Mouse (Mus musculus) urinary bladder, postnatal 36 days (tissue): ENCODE measurements around the gene Ano4.

Source experiments
- DNase-seq, 2 experiments: peaks; one replicate each; pipeline ENCODE4 v3.0.0; 2022; ENCODE audit warnings: low spot score in 2 of 2, mixed read lengths in 1 of 2

Ano4 gene

DNA sequence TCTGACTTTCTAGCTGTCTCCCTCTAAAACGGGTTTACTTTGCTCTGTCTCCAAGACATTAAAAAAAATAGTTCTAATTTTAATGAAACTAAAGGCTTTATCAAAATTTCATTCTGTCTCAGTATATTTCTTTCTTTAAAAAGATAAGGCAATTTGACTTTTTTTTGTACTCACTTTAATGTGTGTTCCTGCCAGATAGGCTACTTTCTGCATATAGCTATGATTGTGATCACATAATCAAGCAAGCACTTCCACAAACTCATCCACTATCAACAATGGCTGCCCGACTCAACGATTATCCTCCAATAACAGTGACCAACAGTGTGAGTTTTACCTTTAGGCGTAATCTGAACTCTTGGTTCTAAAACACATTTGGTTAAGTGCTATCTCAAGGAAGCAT lies 55.3 kb downstream of the Ano4 start:
- DNase-seq: no peak

DNA sequence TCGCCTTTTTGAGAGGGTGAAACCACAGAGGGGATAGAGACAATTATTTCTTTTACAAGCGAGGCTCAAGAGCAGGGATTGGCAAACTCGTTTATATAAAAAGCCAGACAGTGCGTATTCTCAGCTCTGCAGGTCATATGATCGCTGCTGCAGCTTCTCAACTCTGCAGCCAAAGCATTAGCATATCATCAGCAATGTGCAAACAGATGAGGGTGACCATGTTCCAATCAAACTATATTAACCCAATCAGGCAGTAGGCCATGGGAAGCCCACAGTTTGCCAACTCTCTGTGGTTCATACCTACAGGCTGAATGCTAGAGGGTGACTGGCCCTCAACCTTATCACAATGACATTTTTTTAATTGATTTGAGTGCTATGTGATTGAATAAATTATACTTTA lies 64.2 kb downstream of the Ano4 start:
- DNase-seq: no peak

DNA sequence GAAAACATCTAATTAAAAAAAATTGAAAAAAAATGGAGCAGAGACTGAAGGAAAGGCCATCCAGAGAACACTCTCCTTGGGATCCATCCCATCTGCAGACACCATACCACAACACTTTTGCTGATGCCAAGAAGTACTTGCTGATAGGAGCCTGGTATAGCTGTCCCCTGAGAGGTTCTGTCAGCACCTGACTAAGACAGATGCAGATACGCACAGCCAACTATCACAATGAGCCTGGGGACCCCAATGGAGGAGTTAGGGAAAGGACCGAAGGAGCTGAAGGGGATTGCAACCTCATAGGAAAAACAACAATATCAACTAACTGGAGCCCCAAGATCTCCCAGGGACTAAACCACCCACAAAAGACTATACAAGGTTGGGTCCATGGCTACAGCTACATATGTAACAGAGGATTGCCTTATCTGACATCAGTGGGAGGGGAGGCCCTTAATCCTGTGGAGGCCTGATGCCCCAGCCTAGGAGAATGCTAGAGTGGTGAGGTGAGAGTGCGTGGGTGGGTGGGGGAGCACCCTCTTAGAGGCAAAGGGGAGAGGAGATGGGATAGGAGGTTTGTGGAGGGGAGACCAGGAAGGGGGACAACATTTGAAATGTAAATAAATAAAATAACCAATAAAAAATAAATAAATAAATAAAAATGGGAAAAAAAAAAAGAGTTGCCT lies 71.4 kb downstream of the Ano4 start:
- DNase-seq: no peak

DNA sequence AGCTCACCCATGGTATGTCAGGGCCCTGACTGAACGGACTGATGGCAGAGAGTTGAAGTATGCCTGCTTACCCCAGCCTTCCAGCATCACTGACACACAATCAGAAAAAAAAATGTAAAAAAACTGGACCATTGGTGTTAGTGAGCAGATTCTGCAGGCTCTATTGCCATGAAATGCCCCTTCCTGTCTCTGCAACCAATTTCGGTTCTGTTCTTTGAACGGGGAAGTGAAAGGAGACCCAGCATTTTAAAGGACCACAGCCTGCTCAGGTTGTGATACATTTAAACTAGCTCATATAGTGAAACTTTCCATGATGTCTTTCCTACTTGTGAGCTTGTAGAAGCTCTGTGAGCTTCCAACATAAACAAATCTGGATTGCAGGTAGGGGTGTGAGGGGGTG lies 77.2 kb downstream of the Ano4 start:
- DNase-seq: no peak

DNA sequence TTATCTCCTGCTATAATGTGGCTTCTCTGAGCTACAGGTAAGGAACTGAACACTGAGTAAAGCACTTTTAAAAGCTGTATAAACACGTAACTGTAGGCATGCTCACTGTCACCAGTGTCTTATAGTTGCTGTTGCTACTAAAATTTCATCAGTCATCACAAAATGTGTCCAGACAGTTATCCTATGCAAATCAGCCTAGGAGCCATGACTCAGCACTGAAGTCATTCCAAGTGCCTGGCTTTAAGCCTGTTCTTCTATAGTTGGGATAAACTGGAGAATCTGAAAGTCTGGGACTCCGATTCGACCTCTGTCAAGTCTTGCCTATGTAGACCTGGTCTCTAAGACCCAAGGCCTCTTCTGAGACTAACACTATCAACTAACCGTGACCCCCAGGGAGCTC lies 81.2 kb downstream of the Ano4 start:
- no peak for DNase-seq

DNA sequence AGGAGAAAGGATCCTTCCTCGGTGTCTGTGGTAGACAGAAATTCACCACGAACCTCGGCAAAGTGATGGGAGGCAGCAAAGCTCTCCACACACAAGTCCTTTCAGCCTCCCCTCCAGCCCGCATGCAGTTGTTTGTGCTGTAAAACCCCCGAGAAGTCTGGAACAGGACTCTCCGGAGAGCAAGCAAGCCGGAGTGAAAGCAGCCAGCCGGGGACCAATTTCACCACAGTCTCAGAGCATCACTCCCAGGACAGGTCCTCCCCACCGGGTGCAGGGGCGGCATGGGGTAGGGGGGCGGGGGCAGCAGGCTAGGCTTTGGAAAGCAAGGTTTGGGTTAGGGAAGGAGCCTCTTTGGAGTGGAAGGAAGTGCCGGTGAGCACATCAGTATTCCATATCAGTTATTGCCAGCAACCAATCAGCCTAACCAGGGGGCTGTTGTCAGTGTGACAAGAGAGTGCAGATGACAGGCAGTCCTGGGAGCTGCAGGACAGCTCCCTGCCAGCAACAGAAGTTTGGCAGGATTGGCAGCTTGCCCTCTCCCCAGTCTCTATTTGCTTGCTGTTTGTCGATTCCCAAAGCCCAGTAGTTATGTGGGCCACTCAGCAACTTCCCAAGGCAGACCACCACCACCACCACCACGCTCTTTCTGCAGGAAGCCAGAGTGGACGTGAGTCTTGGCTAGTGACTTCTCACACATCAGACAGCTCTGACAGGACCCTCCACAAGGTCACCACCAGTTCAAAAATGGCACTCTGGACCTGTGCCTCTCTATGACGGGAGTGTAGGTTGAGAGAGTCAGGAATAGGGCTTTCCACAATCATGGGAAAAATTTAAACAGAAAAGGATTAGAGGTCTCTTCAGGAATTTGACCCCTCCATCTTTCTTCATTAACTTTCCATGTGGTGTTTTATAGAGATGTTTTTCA lies 86.8 kb downstream of the Ano4 start:
- DNase-seq: no peak

DNA sequence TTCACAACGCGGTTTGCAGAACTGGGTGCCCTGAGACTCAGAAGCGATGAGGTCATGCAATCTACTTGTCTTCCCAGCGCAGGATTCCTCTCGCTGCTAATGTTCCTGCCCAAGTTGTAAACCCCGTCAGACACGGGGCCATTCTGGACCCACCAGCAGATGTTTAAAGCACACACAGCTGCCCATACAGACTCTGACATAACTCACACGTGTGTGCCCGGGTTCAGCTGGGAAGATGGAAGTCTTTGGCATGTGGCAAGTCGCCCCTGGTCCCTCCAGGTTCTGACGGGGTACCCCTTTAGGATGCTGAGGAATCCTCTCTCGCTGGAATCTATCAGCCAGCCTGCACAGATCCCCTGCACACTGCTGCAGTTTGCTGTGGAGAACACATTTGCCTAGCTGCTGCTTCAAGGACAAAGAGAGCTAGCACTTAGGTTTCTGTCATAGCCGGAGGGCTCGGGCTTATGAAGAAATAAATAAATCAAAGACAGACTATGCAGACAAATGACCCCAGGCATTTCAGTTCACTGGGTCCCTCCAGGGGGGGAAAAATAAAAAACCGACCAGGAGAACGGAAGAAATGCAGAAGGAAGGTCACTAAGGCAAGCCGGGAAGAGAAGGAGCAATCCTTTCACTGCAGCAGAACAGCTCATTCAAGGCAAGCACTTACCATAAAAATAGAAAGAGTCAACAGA lies 87.7 kb downstream of the Ano4 start:
- no peak for DNase-seq

DNA sequence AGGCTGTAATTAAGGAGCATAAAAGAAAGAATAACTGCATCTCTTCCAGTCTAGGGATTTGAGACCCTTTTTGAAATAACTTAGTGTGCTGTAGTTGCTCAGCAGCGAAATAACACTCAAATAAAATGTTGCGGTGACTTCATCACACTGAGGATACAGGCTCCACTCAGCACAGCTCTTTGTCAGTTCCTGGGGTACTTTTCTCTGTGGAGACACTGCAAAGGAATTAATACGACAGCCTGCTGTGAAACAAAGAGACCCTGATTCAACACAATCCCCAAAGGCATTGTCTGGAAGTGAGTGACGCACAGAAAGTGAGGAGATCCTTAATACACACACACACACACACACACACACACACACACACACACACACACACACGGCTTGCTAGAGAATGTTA lies 89.8 kb downstream of the Ano4 start:
- no peak for DNase-seq

DNA sequence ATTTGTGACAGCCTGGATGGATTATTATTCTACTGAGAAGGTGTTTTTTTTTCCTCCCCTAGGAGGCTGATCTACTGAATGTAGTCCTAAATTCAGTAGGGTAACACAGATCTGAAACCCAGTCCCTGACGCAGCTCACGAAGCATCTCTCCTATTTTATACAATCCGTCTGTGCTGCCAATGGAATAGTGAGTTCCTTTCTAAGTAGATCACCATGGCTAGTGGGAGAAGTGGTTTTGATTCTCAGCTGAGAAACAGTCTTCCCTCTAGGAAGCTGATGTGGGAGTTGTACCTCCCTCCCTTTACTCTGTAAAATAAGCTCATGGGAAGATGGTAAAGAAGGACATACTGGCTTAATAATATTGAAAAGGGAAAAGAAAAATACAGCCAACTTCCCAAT lies 90.8 kb downstream of the Ano4 start:
- no peak for DNase-seq

DNA sequence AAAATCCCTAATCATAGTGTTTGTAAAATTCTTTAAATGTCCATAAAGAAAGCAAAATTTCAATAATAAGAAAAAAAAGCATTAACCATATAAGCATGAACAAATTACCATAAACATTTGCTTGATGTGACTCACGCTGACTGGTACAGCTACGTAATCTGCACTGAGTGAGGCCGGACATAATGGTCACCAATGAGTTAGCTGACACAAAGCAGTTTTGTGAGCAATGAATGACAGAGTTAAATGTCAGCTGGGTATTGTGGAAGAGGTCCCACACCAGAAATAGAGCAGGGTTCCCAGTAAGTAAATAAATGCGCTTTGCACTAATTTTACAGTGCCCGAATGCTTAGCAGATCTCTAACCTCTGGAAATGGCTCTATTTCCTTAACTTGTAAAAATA lies 91.9 kb downstream of the Ano4 start:
- no peak for DNase-seq

DNA sequence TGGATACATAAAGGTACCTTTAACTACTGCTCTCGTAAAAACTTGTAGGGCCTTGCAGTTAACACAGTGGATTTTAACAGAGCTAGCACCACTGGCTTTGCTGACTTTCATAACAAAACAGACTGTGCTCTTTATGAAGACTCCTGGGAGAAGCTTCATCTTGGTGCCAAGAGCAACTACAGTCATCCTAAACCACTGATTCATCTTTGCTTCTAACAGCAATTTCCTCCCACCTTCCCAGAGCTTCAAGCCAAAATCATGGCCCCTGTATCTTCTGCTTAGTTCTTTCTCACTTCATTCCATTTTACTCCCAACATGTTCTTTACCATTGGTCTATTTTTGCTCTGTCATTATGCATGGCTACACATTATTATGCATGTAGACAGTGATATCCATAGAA lies 100.8 kb downstream of the Ano4 start:
- no peak for DNase-seq

DNA sequence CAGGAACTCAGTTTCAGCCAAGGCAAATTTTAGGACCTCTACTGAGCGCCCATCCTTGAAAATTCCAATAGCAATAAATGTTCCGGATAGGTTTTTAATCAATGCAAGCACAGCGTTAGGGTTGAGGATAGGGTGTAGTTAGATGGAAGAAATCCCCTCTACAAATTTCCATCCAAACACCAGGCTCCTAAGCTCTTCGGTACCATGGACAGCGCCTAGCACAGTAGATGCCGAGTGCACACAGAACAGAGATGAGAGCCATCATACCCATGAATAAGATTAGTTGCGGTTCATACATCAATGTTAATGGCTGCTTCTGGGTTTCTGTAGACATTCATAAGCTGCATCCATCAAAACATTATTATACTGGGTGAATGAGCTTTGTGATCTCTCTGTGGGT lies 120.0 kb downstream of the Ano4 start:
- peak; percentile 4 for DNase-seq

DNA sequence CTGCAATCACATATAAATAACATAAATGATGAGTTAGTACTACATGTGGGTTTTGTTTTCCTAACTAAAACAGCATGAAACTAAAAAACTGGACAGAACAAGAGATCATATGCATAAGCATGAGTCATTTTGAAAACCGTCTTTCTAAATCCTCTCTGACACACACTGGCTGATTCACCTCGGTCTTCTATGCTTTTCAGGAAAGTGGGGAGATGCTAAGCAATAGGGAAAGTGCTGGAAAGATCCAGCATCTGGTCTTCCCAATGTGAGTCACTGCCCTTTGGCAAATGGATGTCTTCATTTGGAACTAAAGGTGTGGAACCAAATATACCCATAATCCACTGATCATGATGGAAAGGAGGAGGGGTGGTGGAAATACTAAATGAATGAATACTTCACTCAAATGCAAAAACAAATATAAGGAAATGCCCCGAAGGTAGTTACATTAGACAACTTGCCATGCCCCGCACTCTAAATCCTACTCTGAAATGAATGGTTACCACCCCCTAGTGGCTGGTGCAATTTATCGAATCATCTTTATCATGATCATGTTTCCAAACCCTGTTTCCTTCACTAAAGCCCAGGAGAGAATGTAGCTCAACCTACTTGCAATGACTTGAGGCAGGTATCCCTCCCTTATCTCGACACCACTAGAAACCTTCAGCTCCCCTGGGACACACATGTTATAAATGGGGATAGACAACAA lies 122.1 kb downstream of the Ano4 start:
- no peak for DNase-seq

DNA sequence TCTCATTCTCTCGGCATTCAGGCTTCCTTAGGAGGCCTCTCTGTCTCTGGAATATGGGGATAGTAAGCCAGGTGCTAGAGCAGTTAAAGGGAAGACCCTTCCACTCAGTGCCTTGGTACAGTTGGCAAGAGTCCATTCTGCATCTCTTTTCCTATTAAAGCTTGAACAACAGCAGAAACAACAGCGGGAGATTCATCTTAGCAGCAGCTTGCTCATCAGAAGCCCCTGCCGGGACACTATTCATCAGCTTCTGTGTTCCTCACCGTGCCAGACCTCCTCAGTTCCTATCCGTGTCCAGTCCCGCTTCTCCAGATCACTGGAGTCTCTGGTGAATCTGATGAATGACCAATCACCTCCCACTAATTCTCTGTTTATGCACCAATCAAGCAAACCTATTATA lies 128.5 kb downstream of the Ano4 start:
- DNase-seq: no peak

DNA sequence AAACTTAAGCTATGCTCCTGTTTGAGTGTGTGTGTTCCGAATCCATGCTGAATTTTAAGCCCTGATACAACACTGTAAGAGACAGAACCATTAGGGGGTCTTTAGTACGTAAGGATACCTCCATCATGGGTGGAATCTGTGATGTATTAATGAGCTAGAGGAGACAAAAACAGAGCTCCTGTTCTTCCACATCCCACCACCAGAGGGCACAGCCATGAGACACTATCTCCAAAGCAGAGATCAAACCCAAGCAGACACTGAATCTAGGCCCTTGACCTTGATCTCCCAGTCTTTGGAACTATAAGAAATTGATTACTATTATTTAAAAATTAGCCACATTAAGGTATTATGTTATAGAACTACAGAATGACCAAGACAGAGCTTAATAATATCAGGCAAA lies 138.7 kb downstream of the Ano4 start:
- peak in 1 of 2 experiments; percentile 3 for DNase-seq

DNA sequence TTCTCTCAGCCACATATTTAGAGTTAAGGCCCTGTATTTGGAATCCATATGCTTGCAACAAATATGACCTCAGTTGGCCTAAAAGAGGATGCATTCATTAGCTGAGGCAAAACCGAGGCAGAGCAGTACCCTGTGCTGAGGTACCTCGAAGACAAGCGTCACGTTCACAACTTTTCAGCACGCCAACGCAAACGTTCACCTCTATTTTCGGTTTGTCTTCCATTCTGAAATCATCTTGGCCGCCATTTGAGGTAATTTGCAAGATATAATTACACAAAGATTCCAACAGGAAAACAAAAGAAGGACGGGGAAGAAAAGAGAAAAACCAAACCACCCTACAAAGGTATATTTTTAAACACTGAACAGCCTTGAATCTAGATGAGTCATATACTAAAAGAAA lies 148.1 kb downstream of the Ano4 start:
- DNase-seq: no peak

DNA sequence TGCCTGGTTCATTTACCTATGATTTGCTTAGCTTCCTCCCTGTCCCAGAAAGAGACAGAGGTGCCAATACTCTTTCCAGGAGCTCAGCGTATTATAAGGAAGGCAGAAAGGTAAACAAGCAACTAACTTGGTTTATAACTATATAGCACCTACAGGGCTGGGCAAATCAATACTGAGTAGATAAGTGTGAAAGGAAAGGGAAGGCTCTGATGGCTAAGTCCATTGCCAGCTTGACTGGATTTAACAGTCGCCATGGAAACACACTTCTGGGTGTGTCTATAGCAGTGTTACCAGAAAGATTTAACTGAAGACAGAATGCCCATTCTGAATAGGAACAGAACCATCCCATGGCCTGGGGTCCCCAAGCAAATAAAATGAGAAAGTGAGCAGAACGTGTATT lies 149.5 kb downstream of the Ano4 start:
- DNase-seq: no peak

DNA sequence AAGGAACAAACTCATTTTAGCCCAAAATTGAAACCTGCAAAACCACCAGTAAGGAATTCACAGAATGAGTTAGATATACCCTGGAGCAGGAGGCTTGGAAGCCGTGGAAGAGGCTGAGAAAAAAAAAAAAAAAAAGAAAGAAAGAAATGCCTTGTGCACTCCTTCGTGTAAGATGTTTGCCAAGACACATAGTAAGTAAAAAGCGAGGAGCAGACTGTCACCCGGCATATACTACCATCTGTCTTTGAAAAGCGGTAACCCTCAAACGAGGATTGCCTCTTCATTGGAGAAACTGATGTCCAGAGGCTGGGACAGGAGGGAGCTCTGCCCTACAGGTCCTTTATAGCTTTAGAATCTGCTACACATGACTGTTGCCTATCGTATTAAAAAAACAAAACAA lies 150.1 kb downstream of the Ano4 start:
- DNase-seq: no peak

DNA sequence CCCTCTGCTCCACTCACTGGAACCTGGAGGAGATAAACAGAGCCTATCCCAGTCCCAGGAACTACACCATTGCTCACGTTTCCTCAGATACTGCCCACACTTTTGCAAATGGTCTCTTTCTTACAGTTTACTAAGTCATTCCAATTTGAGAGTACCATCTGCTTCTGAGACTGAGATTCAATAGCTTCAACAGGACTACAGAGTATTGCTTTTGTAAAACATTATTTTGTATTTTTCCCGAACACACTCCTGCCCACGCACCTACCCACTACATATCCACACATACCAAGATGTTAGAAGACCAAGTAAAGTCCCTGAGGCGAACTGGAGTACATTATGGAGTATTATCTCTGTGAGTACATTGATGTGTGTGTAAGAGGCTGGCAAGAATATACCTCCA lies 166.6 kb downstream of the Ano4 start:
- DNase-seq: no peak

DNA sequence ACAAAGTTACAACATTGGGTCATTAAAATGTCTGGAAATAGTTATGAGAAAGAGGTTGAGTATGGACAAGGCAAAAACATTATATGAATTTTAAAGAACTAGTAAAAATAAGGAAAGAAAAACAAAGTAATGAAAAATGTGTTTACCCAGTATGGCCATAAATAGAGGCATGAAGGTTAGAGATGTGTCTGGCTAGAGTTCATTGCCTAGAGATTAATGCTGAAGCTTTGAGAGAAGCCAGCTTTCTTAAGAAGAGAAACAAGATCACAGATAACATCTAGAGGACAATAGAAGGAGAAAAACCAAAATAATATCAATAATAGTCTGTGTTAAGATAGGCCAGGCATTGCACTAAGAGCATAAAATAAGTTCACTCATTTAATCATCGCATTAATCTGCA lies 180.0 kb downstream of the Ano4 start:
- no peak for DNase-seq

DNA sequence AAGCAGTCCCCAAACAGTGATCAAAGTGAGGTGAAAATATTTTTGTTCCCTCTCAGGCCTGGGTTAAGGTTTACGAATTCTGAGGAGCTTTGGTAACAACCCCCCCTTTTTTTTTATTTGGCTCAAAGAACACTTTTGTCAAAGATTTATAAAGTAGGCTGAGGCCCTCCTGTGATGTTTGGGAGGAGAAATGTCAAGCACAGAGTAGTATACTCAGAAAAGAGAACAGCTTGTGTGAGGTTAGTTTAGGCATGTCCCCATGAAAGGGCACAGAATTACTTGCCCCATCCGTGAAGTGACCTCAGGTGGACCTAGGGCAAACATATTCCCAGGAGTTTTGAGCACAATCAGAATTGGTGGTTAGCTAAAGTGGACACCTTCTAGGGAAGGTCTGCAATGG lies 189.1 kb downstream of the Ano4 start:
- DNase-seq: no peak

DNA sequence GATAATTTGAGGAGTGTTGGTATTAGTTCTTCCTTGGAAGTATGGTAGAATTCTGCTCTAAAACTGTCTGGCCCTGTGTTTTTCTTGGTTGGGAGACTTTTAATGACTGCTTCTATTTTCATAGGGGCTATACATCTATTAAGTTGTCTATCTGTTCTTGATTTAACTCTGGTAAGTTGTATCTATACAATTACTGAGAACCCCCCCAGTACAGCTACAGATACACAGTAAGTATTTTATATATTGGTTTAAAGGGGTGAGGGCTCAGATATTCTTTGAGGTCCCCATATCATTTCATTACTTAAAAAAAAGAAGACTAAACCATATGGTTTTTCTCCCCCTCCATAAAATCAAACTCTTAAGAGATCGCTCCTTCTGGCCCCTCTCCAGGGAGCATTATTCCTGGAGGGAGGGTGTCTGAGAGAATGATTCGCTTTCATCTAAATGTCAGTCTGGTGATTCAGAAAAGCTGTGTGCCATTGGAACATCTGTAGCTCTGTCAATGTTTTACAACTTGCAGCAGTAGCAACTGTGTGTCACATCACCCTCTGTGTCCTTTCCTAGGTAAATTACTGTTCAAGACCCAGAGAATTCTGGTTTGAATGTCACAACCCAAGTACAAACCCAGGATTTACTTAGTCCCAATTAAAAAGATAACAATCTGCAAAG lies 189.6 kb downstream of the Ano4 start:
- no peak for DNase-seq
